Mouse (Mus musculus) liver, embryonic 16.5 days (tissue): ENCODE measurements around the gene Grpel1. TPM values are rescaled to one million over a fixed set of nuclear protein-coding genes. Genes with fewer than 3 reads are reported as not detected.

Source experiments
- ATAC-seq: fragments of 200-750 bp; cut with Nextera tagmentation; 2 replicates; pipeline ENCODE4 v1.8.0; 2017; ENCODE audit warnings: low read depth, mild to moderate bottlenecking, moderate number of reproducible peaks, moderate library complexity
- H3K27ac ChIP-seq: fragments of 300-500 bp; sonication (generic); 2 replicates; pipeline ENCODE4 v1.5.1; 2014; ENCODE audit warnings: mild to moderate bottlenecking, low read length
- H3K27me3 ChIP-seq: fragments of 300-500 bp; sonication (generic); 2 replicates; pipeline ENCODE4 v1.6.1; 2014; ENCODE audit warnings: low read depth, low read length, mixed read lengths; ENCODE audit not compliant: control insufficient read depth, insufficient read depth
- H3K36me3 ChIP-seq: fragments of 300-500 bp; sonication (generic); 2 replicates; pipeline ENCODE4 v1.6.1; 2014; ENCODE audit warnings: mild to moderate bottlenecking; ENCODE audit not compliant: control insufficient read depth, insufficient read depth
- H3K4me1 ChIP-seq: fragments of 300-500 bp; sonication (generic); 2 replicates; pipeline ENCODE4 v1.6.1; 2014; ENCODE audit warnings: low read depth, low read length, mixed read lengths; ENCODE audit not compliant: control insufficient read depth
- H3K4me2 ChIP-seq: fragments of 300-500 bp; sonication (generic); 2 replicates; pipeline ENCODE4 v1.6.1; 2014; ENCODE audit warnings: low read depth, low read length, mixed read lengths
- H3K4me3 ChIP-seq: fragments of 300-500 bp; sonication (generic); 2 replicates; pipeline ENCODE4 v1.5.1; 2014; ENCODE audit warnings: low read depth, mild to moderate bottlenecking, low read length
- H3K9ac ChIP-seq: fragments of 300-500 bp; sonication (generic); 2 replicates; pipeline ENCODE4 v1.6.1; 2014; ENCODE audit warnings: low read depth, low read length
- H3K9me3 ChIP-seq: fragments of 300-500 bp; sonication (generic); replicated peaks from 2 replicates; pipeline ENCODE4 v1.6.1; 2016; ENCODE audit warnings: low read length; ENCODE audit not compliant: control insufficient read depth
- WGBS: fragments of 180-500 bp; shearing (Covaris S2); extraction: QIAGEN DNeasy Blood & Tissue Kit; methylation state at CpG from one replicate; pipeline ENCODE4 v1.1.7; 2014; ENCODE audit not compliant: insufficient replicate concordance; 5-methylcytosine and 5-hydroxymethylcytosine counted together
- polyA plus RNA-seq: library from polyadenylated mRNA; unstranded; fragments of >200 nt; fragmentation: Nextera tagmentation; extraction: Ambion mirVana; gene quantifications from 2 replicates; pipeline ENCODE4 v1.2.1, GENCODE M21; 2015

Grpel1 gene
- polyA plus RNA-seq, 1 experiment from 2014 or later: 35.1 TPM

GRCm38 (mm10) chr5:36452821-36453220 is 12.0 kb upstream of the Grpel1 start:
- 48% methylated on average over 6 of the region's 6 CpGs for WGBS
- no peaks in the 10 kb centered on the region; the same call in 1 of the 2 replicates for H3K4me1 ChIP-seq
- no peaks in the 10 kb centered on the region for H3K36me3 ChIP-seq
- no peak overlapping the region for H3K27ac ChIP-seq
- ATAC-seq: no peak
- H3K4me2 ChIP-seq: no peak overlapping the region
- no peak overlapping the region for H3K9ac ChIP-seq
- H3K4me3 ChIP-seq: no peak overlapping the region
- no peaks in the 10 kb centered on the region for H3K9me3 ChIP-seq
- H3K27me3 ChIP-seq: no peaks in the 10 kb centered on the region

- Histone ChIP-seq H3K9ac (no peak overlapping the region), H3K27ac (no peak overlapping the region), H3K4me3 (no peak overlapping the region), H3K27me3 (no peaks in the 10 kb centered on the region), H3K9me3 (no peaks in the 10 kb centered on the region), H3K4me2 (no peak overlapping the region), H3K4me1 (no peaks in the 10 kb centered on the region), H3K36me3 (no peaks in the 10 kb centered on the region)
- no peak for ATAC-seq
- WGBS: 56% methylated on average over 4 of the region's 4 CpGs
Observed at GRCm38 (mm10) chr5:36457706-36458105, 7.1 kb upstream of the Grpel1 start.

- Histone ChIP-seq H3K36me3 (no peaks in the 10 kb centered on the region), H3K9me3 (no peaks in the 10 kb centered on the region), H3K27me3 (no peaks in the 10 kb centered on the region), H3K9ac (no peak overlapping the region), H3K4me1 (peaks cover 4% of the 10 kb centered on the region), H3K4me3 (no peak overlapping the region), H3K27ac (no peak overlapping the region), H3K4me2 (no peak overlapping the region)
- WGBS: 6% methylated on average over 4 of the region's 4 CpGs
- no peak for ATAC-seq
Observed at GRCm38 (mm10) chr5:36458926-36459325, 5.9 kb upstream of the Grpel1 start.

DNA sequence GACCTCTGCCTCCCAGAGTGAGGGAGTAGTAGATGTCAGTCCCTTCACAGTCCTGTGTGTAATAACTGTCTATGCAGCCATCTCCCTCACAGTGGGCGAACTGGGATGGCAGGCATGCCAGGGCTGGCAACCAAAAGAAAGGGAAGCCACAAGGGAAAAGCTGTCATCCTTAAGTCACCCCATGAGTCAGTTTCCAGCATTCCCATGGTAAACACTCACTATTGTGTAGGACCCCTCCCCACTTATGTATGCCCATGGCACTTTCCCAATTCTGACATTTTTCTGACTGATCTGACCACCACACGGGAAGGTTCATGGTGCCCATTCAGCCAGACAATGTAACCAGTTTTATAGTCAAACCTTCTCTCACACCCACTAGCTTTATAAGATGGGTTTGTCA is 4.1 kb upstream of the Grpel1 start:
- Histone ChIP-seq H3K4me2 (no peak overlapping the region), H3K27me3 (no peaks in the 10 kb centered on the region), H3K27ac (no peak overlapping the region), H3K9ac (no peak overlapping the region), H3K9me3 (no peaks in the 10 kb centered on the region), H3K4me3 (no peak overlapping the region), H3K4me1 (peaks cover 12% of the 10 kb centered on the region), H3K36me3 (no peaks in the 10 kb centered on the region)
- 67% methylated on average over 2 of the region's 2 CpGs for WGBS
- no peak for ATAC-seq

DNA sequence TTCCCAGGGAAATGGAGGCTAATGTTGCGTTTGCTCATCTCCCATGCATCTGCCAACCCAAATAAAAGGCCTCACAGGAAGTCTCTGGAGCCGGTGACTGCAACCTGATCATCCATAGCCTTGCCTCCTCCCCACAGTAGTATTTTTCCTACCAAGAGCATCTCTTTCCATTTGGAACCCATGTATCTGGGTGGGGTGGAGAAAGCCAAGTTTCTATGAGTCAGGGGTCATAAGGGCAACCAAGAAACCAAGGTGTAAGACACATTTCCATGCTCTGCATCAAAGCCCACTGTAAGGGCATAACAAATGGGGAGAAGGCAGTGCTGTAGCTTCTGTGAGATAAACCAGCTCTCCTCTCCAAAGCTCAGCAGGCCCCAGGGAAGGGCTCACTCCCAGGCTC is 3.6 kb upstream of the Grpel1 start:
- no peak overlapping the region for H3K4me2 ChIP-seq
- WGBS: 41% methylated on average over 2 of the region's 2 CpGs
- no peaks in the 10 kb centered on the region for H3K27me3 ChIP-seq
- peaks cover 17% of the 10 kb centered on the region for H3K4me1 ChIP-seq
- no peak overlapping the region for H3K4me3 ChIP-seq
- no peaks in the 10 kb centered on the region for H3K36me3 ChIP-seq
- no peak for ATAC-seq
- no peak overlapping the region for H3K27ac ChIP-seq
- no peak overlapping the region for H3K9ac ChIP-seq
- no peaks in the 10 kb centered on the region for H3K9me3 ChIP-seq

- Histone ChIP-seq H3K4me1 (peaks cover 21% of the 10 kb centered on the region), H3K27me3 (no peaks in the 10 kb centered on the region), H3K36me3 (no peaks in the 10 kb centered on the region), H3K9me3 (no peaks in the 10 kb centered on the region), H3K9ac (no peak overlapping the region), H3K4me3 (no peak overlapping the region), H3K27ac (no peak overlapping the region), H3K4me2 (no peak overlapping the region)
- WGBS: 10% methylated on average over 7 of the region's 7 CpGs
- no peak for ATAC-seq
Observed at GRCm38 (mm10) chr5:36462810-36463209, 2.0 kb upstream of the Grpel1 start.

- Histone ChIP-seq H3K27me3 (no peaks in the 10 kb centered on the region), H3K36me3 (no peaks in the 10 kb centered on the region), H3K9me3 (no peaks in the 10 kb centered on the region), H3K4me1 (peaks cover 23% of the 10 kb centered on the region), H3K27ac (no peak overlapping the region), H3K4me2 (no peak overlapping the region), H3K9ac (no peak overlapping the region), H3K4me3 (no peak overlapping the region)
- 64% methylated on average over 5 of the region's 5 CpGs for WGBS
- ATAC-seq: no peak
Observed at GRCm38 (mm10) chr5:36463391-36463790, 1.4 kb upstream of the Grpel1 start.

DNA sequence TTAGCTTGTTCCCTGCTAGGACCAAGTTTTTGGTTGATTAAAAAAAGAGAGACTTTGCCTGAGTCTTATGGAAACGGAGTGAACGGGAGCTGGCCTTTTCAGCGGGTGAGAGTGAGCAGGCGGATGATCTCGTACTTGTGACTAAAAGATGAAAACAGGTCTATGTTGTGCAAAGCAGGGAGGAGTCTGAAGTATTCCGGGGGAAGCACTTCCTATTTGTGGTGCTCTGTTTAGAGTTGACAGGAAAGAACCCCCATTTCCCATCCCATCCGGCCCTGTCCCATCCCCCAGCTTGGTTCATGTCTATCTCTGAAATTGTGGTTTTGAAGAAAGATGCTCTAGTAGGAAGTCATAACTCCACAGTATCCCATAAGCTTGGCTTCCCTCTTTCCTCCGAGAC is 1.1 kb downstream of the Grpel1 start:
- 3% methylated on average over 8 of the region's 8 CpGs for WGBS
- no peaks in the 10 kb centered on the region for H3K9me3 ChIP-seq
- H3K9ac ChIP-seq: peak overlapping the region; percentile 90
- no peaks in the 10 kb centered on the region for H3K27me3 ChIP-seq
- H3K36me3 ChIP-seq: peaks cover 14% of the 10 kb centered on the region
- H3K27ac ChIP-seq: peak overlapping the region; percentile 83
- ATAC-seq: no peak
- H3K4me1 ChIP-seq: peaks cover 23% of the 10 kb centered on the region
- peak overlapping the region; percentile 94 for H3K4me3 ChIP-seq
- peak overlapping the region; percentile 97 for H3K4me2 ChIP-seq

- Histone ChIP-seq H3K4me3 (no peak overlapping the region), H3K27ac (no peak overlapping the region), H3K4me1 (peaks cover 6% of the 10 kb centered on the region), H3K9me3 (no peaks in the 10 kb centered on the region), H3K27me3 (no peaks in the 10 kb centered on the region), H3K4me2 (no peak overlapping the region), H3K9ac (no peak overlapping the region), H3K36me3 (peaks cover 40% of the 10 kb centered on the region)
- WGBS: 84% methylated on average over 8 of the region's 8 CpGs
- ATAC-seq: no peak
Observed at GRCm38 (mm10) chr5:36471206-36471605, 6.4 kb downstream of the Grpel1 start.
